Mouse (Mus musculus) liver, embryonic 16.5 days (tissue): Measurements from ENCODE around the gene Jaml. TPM values are rescaled to one million over a fixed set of nuclear protein-coding genes. Genes with fewer than 3 reads are reported as not detected.
A peak's percentile ranks its signal among the peaks of the same experiment; 100 is the strongest.

Source experiments
- ATAC-seq: fragments of 200-750 bp; cut with Nextera tagmentation; 2 replicates; pipeline ENCODE4 v1.8.0; 2017; ENCODE audit warnings: low read depth, mild to moderate bottlenecking, moderate number of reproducible peaks, moderate library complexity
- H3K27ac ChIP-seq: fragments of 300-500 bp; sonication (generic); 2 replicates; pipeline ENCODE4 v1.5.1; 2014; ENCODE audit warnings: mild to moderate bottlenecking, low read length
- H3K27me3 ChIP-seq: fragments of 300-500 bp; sonication (generic); 2 replicates; pipeline ENCODE4 v1.6.1; 2014; ENCODE audit warnings: low read depth, low read length, mixed read lengths; ENCODE audit not compliant: control insufficient read depth, insufficient read depth
- H3K36me3 ChIP-seq: fragments of 300-500 bp; sonication (generic); 2 replicates; pipeline ENCODE4 v1.6.1; 2014; ENCODE audit warnings: mild to moderate bottlenecking; ENCODE audit not compliant: control insufficient read depth, insufficient read depth
- H3K4me1 ChIP-seq: fragments of 300-500 bp; sonication (generic); 2 replicates; pipeline ENCODE4 v1.6.1; 2014; ENCODE audit warnings: low read depth, low read length, mixed read lengths; ENCODE audit not compliant: control insufficient read depth
- H3K4me2 ChIP-seq: fragments of 300-500 bp; sonication (generic); 2 replicates; pipeline ENCODE4 v1.6.1; 2014; ENCODE audit warnings: low read depth, low read length, mixed read lengths
- H3K4me3 ChIP-seq: fragments of 300-500 bp; sonication (generic); 2 replicates; pipeline ENCODE4 v1.5.1; 2014; ENCODE audit warnings: low read depth, mild to moderate bottlenecking, low read length
- H3K9ac ChIP-seq: fragments of 300-500 bp; sonication (generic); 2 replicates; pipeline ENCODE4 v1.6.1; 2014; ENCODE audit warnings: low read depth, low read length
- H3K9me3 ChIP-seq: fragments of 300-500 bp; sonication (generic); replicated peaks from 2 replicates; pipeline ENCODE4 v1.6.1; 2016; ENCODE audit warnings: low read length; ENCODE audit not compliant: control insufficient read depth
- WGBS: fragments of 180-500 bp; shearing (Covaris S2); extraction: QIAGEN DNeasy Blood & Tissue Kit; methylation state at CpG from one replicate; pipeline ENCODE4 v1.1.7; 2014; ENCODE audit not compliant: insufficient replicate concordance; 5-methylcytosine and 5-hydroxymethylcytosine counted together
- polyA plus RNA-seq: library from polyadenylated mRNA; unstranded; fragments of >200 nt; fragmentation: Nextera tagmentation; extraction: Ambion mirVana; gene quantifications from 2 replicates; pipeline ENCODE4 v1.2.1, GENCODE M21; 2015

Jaml gene
- polyA plus RNA-seq, 1 experiment from 2014 or later, result 1.2 TPM

DNA sequence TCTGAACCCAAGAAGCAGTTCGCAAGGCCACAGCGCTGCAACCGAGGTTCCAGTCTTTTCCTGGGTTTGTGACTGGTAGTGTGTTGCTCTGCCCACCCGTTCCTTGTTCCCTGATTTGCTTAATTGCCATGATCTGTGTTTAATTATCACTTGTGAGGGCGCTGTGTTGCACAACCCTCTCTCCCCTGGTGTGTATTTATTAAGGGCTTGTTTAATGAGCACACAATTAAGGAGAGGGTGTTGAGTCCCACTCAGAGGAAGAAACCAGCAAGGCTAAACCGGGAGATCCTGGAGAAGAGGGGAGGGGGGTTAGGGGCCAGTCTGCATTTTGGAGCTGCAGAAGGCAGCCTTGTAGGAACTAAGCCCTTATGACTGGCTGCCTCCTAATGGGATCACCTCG is 62.0 kb downstream of the Jaml start:
- Histone ChIP-seq H3K9me3 (no peaks in the 10 kb centered on the region), H3K4me3 (no peak overlapping the region), H3K4me2 (no peak overlapping the region), H3K36me3 (no peaks in the 10 kb centered on the region), H3K27me3 (peaks cover 59% of the 10 kb centered on the region), H3K27ac (no peak overlapping the region), H3K9ac (no peak overlapping the region), H3K4me1 (no peaks in the 10 kb centered on the region; the same call in 1 of the 2 replicates)
- ATAC-seq, result no peak
- 47% methylated on average over 7 of the region's 7 CpGs for WGBS

DNA sequence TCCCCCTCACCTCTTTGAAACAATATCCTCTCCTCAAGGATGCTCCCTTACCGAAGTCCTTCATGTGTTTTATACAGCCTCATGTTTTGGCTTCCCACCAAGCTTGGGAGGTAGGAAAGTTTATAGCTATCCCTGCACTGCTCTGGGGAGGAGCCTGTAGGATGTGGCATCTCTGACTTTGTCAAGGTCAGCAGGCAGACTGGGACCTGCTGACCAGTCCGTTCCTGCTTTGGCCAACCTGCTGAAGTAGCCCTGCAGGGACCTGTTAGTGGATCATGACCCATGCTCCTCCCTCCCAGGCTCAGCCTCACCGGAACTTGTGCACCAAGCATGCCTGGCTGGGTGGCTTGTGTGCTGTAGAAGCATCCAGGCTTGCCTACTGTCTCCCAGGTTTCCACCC is 63.7 kb downstream of the Jaml start:
- Histone ChIP-seq H3K9ac (no peak overlapping the region), H3K4me3 (no peak overlapping the region), H3K9me3 (no peaks in the 10 kb centered on the region), H3K4me2 (no peak overlapping the region), H3K36me3 (no peaks in the 10 kb centered on the region), H3K27ac (no peak overlapping the region), H3K4me1 (no peaks in the 10 kb centered on the region; the same call in 1 of the 2 replicates), H3K27me3 (peaks cover 45% of the 10 kb centered on the region)
- WGBS, result 29% methylated on average over 3 of the region's 3 CpGs
- ATAC-seq, result no peak

DNA sequence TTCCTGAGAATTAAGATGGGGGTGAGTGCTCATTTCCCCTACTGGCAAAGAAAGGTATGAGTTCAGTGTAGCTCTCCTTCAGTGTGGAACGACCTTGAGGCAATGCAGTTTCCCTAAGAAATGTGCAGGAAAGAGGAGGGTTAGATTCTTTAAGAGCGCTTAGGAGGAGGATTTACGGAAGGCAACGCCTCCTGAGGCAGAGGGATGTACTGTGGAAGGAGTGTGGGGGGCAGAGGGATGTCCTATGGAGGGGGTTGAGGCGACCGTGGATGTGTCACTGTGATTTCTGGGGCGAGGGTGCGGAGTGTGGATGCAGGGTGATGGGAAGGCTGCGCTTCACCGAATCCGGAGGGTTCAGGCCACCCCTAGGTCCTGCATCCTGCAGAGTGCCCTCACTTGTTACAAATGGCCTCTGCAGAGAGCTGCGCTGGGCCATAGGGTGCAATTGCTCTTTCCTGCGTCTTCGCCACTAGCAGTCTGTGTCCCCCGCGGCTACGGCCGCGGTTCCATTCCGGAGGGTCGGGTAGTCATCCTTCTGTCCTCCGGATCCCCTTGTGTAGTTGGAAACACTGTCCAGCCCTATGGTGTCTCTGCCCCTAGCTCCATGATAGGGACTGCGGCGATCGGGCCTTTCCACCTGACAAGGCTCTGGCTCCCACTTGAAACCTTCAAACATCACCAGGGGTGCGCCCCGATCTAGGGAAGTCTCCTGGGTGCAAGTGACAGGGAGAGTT is 66.7 kb downstream of the Jaml start:
- H3K27me3 ChIP-seq, result peaks cover 21% of the 10 kb centered on the region
- no peak for ATAC-seq
- no peaks in the 10 kb centered on the region for H3K9me3 ChIP-seq
- peak overlapping the region; percentile 57 for H3K4me2 ChIP-seq
- H3K9ac ChIP-seq, result no peak overlapping the region
- H3K4me3 ChIP-seq, result peak overlapping the region; percentile 28; the same call in 1 of the 2 replicates
- no peaks in the 10 kb centered on the region for H3K36me3 ChIP-seq
- H3K4me1 ChIP-seq, result no peaks in the 10 kb centered on the region; the same call in 1 of the 2 replicates
- H3K27ac ChIP-seq, result no peak overlapping the region
- WGBS, result 7% methylated on average over 27 of the region's 27 CpGs

DNA sequence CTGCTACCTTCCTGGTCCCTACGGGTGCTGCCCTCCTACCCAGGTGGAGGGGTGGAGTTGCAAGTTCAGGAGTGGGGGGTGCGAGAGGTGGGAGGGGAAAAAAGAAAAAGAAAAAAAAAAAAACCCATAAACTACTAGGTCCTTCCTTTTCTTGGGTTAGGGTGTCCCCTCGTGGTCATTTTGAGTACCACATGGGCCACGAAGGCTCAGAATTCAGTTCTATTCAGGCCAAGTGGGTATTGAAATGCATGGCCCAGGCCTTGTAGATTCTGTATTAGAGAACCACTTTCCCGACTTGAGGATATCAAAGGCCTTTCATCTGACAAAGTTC is 67.2 kb downstream of the Jaml start:
- Histone ChIP-seq H3K4me2 (peak overlapping the region; percentile 57), H3K27me3 (peaks cover 21% of the 10 kb centered on the region), H3K9ac (no peak overlapping the region), H3K4me1 (no peaks in the 10 kb centered on the region; the same call in 1 of the 2 replicates), H3K4me3 (peak overlapping the region; percentile 28; the same call in 1 of the 2 replicates), H3K9me3 (no peaks in the 10 kb centered on the region), H3K36me3 (no peaks in the 10 kb centered on the region), H3K27ac (no peak overlapping the region)
- WGBS, result 0% methylated on average over 5 of the region's 5 CpGs
- ATAC-seq, result no peak

DNA sequence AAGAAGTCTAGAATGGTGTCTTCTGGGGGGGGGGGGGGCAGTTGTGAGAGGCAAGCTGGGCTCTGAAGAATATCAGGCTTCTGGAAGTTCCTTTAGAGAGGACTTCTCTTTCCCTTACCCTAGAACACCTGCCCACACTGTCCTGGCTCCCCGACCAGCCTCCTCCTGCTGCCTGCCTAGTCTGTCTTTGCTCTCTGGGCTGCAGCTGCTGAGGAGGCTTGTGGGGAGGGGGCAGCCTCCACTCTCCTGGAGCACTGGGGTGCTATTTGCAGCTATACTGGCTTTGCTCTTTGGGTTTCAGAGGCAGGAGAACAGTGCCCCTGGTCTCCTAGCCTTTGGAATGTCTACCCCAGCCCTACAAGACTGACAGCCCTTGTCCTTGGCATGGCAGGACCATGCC is 72.0 kb downstream of the Jaml start:
- H3K27ac ChIP-seq, result no peak overlapping the region
- 33% methylated on average over 1 of the region's 1 CpGs for WGBS
- H3K9ac ChIP-seq, result no peak overlapping the region
- ATAC-seq, result no peak
- no peaks in the 10 kb centered on the region for H3K36me3 ChIP-seq
- H3K9me3 ChIP-seq, result no peaks in the 10 kb centered on the region
- H3K27me3 ChIP-seq, result peaks cover 6% of the 10 kb centered on the region
- no peak overlapping the region for H3K4me3 ChIP-seq
- no peaks in the 10 kb centered on the region; the same call in 1 of the 2 replicates for H3K4me1 ChIP-seq
- H3K4me2 ChIP-seq, result no peak overlapping the region

DNA sequence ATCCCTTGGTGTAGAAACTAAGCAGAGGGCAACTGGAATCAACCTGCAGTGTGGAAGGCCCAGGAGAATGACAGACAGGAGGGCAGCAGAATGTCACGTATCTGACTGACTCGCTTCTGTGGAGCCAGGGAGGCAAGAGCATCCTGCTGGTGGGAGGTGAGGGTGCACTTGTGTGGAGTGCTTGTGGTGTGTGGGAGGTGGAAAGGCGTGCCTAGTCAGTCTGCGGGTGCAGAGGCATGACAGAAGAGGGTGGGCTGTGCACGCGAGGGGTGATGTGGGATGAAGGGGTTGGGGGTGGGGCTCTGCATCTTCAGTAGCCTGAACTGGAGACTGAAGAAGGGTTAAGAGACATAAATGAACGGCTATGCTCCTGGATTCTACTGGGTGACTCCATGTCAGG is 74.4 kb downstream of the Jaml start:
- ATAC-seq, result no peak
- H3K36me3 ChIP-seq, result no peaks in the 10 kb centered on the region
- H3K27ac ChIP-seq, result no peak overlapping the region
- H3K27me3 ChIP-seq, result 0 out of 2 replicates have a peak, but pooled peaks cover 2% of the 10 kb centered on the region
- H3K4me3 ChIP-seq, result no peak overlapping the region
- H3K9ac ChIP-seq, result no peak overlapping the region
- H3K4me1 ChIP-seq, result no peaks in the 10 kb centered on the region
- H3K4me2 ChIP-seq, result no peak overlapping the region
- H3K9me3 ChIP-seq, result no peaks in the 10 kb centered on the region
- WGBS, result 71% methylated on average over 7 of the region's 7 CpGs

Other genes with a start within 250 kb of the Jaml start
- gene Kmt2a, start 197.9 kb upstream of the Jaml start, polyA plus RNA-seq, result 2.6 and 3.0 TPM in 2 replicates
- gene Atp5l, start 158.4 kb upstream of the Jaml start, polyA plus RNA-seq, result 467 and 488 TPM in 2 replicates
- 10.0 and 11.5 TPM in 2 replicates for gene Ube4a, start 113.6 kb upstream of the Jaml start, polyA plus RNA-seq
- 0.32 and 0.58 TPM in 2 replicates for gene Cd3g, start 98.8 kb upstream of the Jaml start, polyA plus RNA-seq
- 0.13 and 0.52 TPM in 2 replicates for gene Cd3d, start 97.4 kb upstream of the Jaml start, polyA plus RNA-seq
- not detected in 2 replicates for gene Cd3e, start 69.6 kb upstream of the Jaml start, polyA plus RNA-seq
- 10.6 and 12.5 TPM in 2 replicates for gene Mpzl2, start 39.4 kb upstream of the Jaml start, polyA plus RNA-seq
- gene Mpzl3, start 24.0 kb upstream of the Jaml start, polyA plus RNA-seq, result 0.90 and 1.1 TPM in 2 replicates
- 0.20 TPM in 2 replicates for gene Scn2b, start 38.6 kb downstream of the Jaml start, polyA plus RNA-seq
- gene Scn4b, start 59.2 kb downstream of the Jaml start, polyA plus RNA-seq, result 0.15 and 0.37 TPM in 2 replicates
- gene BC049352, start 102.8 kb downstream of the Jaml start, polyA plus RNA-seq, result 0.05 and 0.09 TPM in 2 replicates
- 0.06 and 0.37 TPM in 2 replicates for gene Tmprss4, start 124.9 kb downstream of the Jaml start, polyA plus RNA-seq
- 1.9 and 2.7 TPM in 2 replicates for gene Il10ra, start 190.0 kb downstream of the Jaml start, polyA plus RNA-seq
- not detected in 2 replicates for gene Tmprss13, start 239.9 kb downstream of the Jaml start, polyA plus RNA-seq